Mouse (Mus musculus) heart, postnatal 0 days (tissue): Measurements from ENCODE around the gene Map3k12.

Source experiments
- CTCF ChIP-seq: IDR thresholded peaks from 2 replicates; pipeline ENCODE4 v1.5.1; 2016; ENCODE audit warnings: antibody characterized with exemption, control low read depth, low read depth
- EP300 ChIP-seq: IDR thresholded peaks from 2 replicates; pipeline ENCODE4 v1.6.1; 2016; ENCODE audit warnings: antibody characterized with exemption, low read depth

DNA sequence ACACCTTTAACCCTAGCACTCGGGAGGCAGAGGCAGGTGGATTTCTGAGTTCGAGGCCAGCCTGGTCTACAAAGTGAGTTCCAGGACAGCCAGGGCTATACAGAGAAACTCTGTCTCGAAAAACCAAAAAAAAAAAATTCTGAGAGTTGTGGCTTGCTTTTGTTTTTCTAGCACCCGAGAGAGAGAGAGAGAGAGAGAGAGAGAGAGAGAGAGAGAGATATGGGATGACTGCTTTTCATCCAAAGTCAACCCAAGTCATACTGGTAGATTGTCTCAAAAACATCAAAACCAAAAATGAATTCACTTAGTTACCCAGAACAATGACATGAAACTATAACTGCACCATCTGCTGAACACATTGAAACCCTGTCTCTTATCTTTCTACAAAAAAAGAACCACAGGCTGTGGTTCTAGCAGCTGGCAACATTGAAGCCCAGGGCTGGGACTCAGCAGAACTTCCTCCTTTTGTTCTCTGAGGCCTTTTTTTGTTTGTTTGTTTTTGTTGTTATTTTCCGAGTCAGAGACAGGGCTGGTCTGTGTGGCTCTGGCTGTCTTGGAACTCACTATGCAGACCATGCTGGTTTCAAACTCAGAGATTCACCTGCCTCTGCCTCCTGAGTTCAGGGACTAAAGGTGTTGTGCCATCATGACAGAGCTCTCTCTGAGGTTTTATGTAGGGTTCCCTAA, 58.7 kb downstream of the Map3k12 start:
- TF ChIP-seq CTCF (no peak), EP300 (no peak)
